Mouse (Mus musculus) heart, embryonic 14.5 days (tissue): Measurements from ENCODE around the gene Shoc2. TPM values are rescaled to one million over a fixed set of nuclear protein-coding genes. Genes with fewer than 3 reads are reported as not detected.
"Not testable (repeated sequence)": the region's sequence is repeated elsewhere in the genome, so short reads cannot be mapped to it uniquely, and the experiment has no call there.

Experiments used
- ATAC-seq: fragments of 200-750 bp; cut with Nextera tagmentation; 2 replicates; pipeline ENCODE4 v1.8.0; 2017; ENCODE audit warnings: low read depth, moderate TSS enrichment; ENCODE audit not compliant: insufficient number of reproducible peaks, insufficient read depth, low FRiP score
- H3K27ac ChIP-seq, 2 experiments: fragments of 200-500 bp in 1 of 2; fragments of 300-500 bp in 1 of 2; sonication (generic) in 1 of 2; replicated peaks in 1 of 2; 2 replicates each; pipeline ENCODE4 v1.5.1; 2012 to 2014; ENCODE audit warnings: low read depth in 2 of 2, low read length in 2 of 2, control low read depth in 1 of 2, mild to moderate bottlenecking in 1 of 2, mixed read lengths in 1 of 2; ENCODE audit not compliant: control insufficient read depth in 1 of 2, insufficient read depth in 1 of 2
- H3K27me3 ChIP-seq: fragments of 300-500 bp; sonication (generic); 2 replicates; pipeline ENCODE4 v1.6.1; 2014; ENCODE audit warnings: mild to moderate bottlenecking, low read length, control low read depth; ENCODE audit not compliant: control insufficient read depth, insufficient read depth
- H3K36me3 ChIP-seq: fragments of 300-500 bp; sonication (generic); 2 replicates; pipeline ENCODE4 v1.6.1; 2014; ENCODE audit warnings: mild to moderate bottlenecking, control low read depth, low read length, mixed read lengths; ENCODE audit not compliant: control insufficient read depth, insufficient read depth
- H3K4me1 ChIP-seq, 2 experiments: fragments of 200-500 bp in 1 of 2; fragments of 300-500 bp in 1 of 2; sonication (generic) in 1 of 2; 2 replicates each; pipeline ENCODE4 v1.6.1; 2012 to 2014; ENCODE audit warnings: low read length in 2 of 2, control low read depth in 1 of 2, mixed read lengths in 1 of 2; ENCODE audit not compliant: control insufficient read depth in 2 of 2, insufficient read depth in 2 of 2
- H3K4me2 ChIP-seq: fragments of 300-500 bp; sonication (generic); 2 replicates; pipeline ENCODE4 v1.6.1; 2014; ENCODE audit warnings: mild to moderate bottlenecking, low read length
- H3K4me3 ChIP-seq, 2 experiments: fragments of 200-500 bp in 1 of 2; fragments of 300-500 bp in 1 of 2; sonication (generic) in 1 of 2; 2 replicates each; pipeline ENCODE4 v1.5.1; 2012 to 2014; ENCODE audit warnings: low read length in 2 of 2, mild to moderate bottlenecking in 2 of 2, control low read depth in 1 of 2, low read depth in 1 of 2, moderate library complexity in 1 of 2; ENCODE audit not compliant: control insufficient read depth in 1 of 2, insufficient read depth in 1 of 2
- H3K9ac ChIP-seq: fragments of 300-500 bp; sonication (generic); 2 replicates; pipeline ENCODE4 v1.6.1; 2014; ENCODE audit warnings: mild to moderate bottlenecking, low read length
- H3K9me3 ChIP-seq: fragments of 300-500 bp; sonication (generic); 2 replicates; pipeline ENCODE4 v1.6.1; 2016; ENCODE audit warnings: low read length, control low read depth; ENCODE audit not compliant: control insufficient read depth
- WGBS: fragments of 180-500 bp; shearing (Covaris S2); extraction: QIAGEN DNeasy Blood & Tissue Kit; methylation state at CpG from one replicate; pipeline ENCODE4 v1.1.7; 2014; 5-methylcytosine and 5-hydroxymethylcytosine counted together
- polyA plus RNA-seq: library from polyadenylated mRNA; unstranded; fragments of >200 nt; fragmentation: Nextera tagmentation; extraction: Ambion mirVana; gene quantifications from 2 replicates; pipeline ENCODE4 v1.2.1, GENCODE M21; 2014

Gene Shoc2
- polyA plus RNA-seq, 1 experiment from 2014 or later = 41.8 TPM

DNA sequence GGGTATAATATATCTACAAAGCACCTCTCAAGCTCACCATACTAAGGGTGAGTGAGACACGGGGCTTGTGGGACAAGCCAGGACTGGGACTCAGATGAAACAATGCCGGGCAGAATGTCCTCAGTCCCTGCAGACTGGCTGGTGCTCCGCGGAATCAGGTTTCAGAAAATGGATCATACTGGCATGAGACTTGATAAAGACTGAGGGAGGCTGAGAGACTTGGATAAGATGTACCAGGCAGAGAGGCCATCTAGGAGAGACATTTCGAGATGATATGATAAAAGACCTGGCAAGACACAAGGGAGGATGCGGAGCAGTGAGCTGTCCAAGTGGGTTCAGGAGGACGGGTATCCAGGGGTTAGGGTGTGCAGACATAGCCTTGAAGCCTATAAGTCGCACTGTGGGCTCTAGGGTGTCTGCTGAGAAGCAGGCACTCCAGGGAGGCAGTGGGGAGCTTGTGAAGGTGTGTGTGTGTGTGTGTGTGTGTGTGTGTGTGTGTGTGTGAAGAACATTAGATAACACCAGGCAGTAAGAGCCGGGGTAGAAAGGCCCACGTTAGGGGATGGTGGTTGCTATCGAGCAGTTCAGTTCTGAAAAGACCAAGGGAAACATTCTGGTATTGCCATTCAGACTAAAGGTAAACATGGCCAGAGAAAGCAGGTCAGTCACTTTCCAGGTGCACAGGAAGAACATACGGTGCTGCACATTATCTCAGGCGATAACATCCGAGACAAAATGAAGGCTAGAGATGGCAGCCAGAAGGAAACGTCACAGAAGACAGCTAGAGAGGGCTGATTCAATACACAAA, 42.0 kb upstream of the Shoc2 start:
- ATAC-seq = no peak
- peak overlapping the region; percentile 64 to 96 for H3K4me3 ChIP-seq
- H3K4me2 ChIP-seq = peak overlapping the region; percentile 80
- peak overlapping the region; percentile 81 for H3K9ac ChIP-seq
- H3K27ac ChIP-seq = peak overlapping the region; percentile 29 to 85
- H3K9me3 ChIP-seq = no peaks in the 10 kb centered on the region
- 30% methylated on average over 15 of the region's 15 CpGs for WGBS
- peaks cover 12 to 34% of the 10 kb centered on the region in 2 experiments for H3K4me1 ChIP-seq
- no peaks in the 10 kb centered on the region for H3K27me3 ChIP-seq
- H3K36me3 ChIP-seq = no peaks in the 10 kb centered on the region

DNA sequence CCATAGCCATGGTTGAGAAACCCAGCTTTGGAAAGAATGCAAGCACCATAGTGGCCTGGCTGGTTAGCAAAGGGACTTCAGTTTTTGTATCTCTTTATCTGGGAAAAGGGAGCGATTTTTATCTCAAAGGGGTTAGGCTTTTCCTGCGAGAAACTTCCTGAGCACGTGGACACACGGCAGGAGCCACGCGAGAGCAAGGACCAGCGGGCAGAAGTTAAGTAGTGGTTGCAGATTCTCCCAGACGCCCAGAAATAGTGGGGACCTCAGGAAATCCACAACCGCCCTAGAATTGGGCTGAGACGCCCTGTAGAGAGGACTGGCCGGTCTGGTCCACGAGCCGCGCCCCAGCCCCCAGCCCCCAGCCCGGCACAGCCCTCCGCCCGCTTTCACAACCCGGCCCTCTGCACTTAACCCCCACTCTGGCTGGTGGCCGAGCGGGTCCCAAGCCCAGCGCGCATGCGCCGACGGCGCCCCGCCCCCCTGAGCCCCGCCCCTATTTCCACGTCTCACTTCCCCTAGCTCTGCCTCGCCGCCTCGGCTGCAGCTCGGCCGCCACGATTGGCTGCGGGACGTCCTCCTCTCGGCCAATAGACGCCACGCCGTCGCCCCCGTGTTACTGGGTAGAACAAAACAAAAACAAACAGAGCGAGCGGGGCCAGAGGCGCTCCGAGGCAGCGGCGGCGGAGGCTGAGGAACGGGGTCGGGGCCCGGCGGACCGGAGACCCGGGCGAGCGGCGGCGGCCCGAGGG, 41.2 kb upstream of the Shoc2 start:
- Histone ChIP-seq H3K4me3 (peak overlapping the region; percentile 95 to 96), H3K27me3 (no peaks in the 10 kb centered on the region), H3K9ac (peak overlapping the region; percentile 88), H3K4me1 (peaks cover 12 to 30% of the 10 kb centered on the region in 2 experiments), H3K36me3 (no peaks in the 10 kb centered on the region), H3K9me3 (no peaks in the 10 kb centered on the region), H3K27ac (peak overlapping the region; percentile 65 to 85), H3K4me2 (peak overlapping the region; percentile 80)
- peak; percentile 98 for ATAC-seq
- WGBS = under 1% methylated on average over 50 of the region's 61 CpGs

DNA sequence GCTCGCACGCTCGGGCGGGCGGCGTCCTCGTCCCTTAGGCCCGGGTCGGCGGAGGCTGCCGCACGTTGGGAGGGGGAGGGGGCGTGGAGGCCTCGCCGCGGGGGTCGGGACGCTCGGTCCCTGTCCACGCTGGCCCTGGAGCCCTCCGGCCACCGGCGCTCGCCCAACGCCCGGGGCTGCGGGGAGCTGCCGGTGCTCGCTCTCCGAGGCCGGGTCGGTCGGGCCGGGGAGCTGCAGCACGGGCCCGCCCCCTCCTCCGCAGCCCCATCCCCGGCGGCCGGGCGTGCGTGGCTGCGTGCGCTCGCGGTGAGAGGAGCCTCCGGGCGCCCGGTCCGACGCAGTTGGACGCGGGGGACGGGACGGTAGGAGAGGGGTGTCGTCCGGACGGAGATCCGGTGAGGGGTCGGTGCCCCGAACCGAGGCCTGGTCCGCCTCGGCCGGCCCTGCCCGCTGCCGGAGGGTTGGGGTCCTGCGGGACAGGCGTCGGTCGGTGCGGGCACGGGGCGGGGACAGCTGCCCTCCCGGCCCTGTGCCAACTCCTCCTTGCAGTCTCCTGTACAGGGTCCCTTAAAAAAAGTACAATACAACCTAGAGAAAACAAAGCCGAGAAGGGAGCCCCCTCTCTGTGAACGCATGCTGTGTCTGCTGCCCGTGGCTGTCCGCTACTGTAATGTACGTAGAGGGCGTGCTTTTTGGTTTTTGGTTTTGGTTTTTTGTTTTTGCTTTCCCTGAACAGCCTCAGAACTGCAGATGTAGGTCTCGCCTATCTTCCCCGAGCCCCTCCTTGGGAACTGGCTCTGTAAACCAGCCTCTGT, 40.4 kb upstream of the Shoc2 start:
- Histone ChIP-seq H3K9ac (peak overlapping the region; percentile 88), H3K27me3 (no peaks in the 10 kb centered on the region), H3K27ac (peak overlapping the region; percentile 65 to 81), H3K36me3 (peaks cover 7% of the 10 kb centered on the region; the same call in 1 of the 2 replicates), H3K4me3 (peak overlapping the region; percentile 95 to 96), H3K9me3 (no peaks in the 10 kb centered on the region), H3K4me1 (peaks cover 8 to 24% of the 10 kb centered on the region in 2 experiments), H3K4me2 (peak overlapping the region; percentile 79)
- WGBS = under 1% methylated on average over 56 of the region's 83 CpGs
- peak; percentile 45 for ATAC-seq

DNA sequence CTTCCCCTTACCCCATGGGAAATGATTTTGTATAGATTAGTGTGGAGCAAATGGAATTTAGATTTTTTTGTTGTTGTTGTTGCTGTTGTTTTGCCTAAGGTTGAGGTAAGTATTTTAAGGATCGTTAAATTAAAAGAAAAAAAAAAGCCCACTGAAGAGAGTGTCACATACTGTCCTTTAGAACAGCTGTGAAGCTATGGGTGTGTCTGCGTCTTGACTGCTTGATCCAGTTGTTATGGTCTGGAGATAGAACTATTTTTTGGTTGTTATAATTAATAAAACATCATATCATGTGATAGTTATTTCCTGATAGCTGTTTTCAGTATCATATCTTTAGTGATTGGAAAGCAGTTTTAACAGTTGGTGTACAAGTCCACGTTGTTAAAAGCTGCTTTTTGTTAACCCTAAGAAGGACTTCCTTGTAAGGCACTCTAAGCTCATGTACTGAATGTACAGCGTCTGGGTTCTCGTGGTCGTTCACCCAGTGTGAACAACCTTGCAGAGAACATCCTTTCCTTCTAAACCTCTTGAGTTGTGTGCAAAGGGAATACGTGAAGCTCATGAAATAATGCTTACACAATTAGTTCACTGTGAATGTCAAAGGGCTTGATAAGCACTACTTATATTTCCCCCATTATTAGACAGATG, 39.1 kb upstream of the Shoc2 start:
- Histone ChIP-seq H3K4me2 (peak overlapping the region; percentile 79), H3K27ac (no peak overlapping the region), H3K4me3 (peak overlapping the region in 1 of 2 experiments; percentile 96; a peak in 2 of 4 replicates), H3K4me1 (peaks cover 8 to 24% of the 10 kb centered on the region in 2 experiments), H3K36me3 (peaks cover 16% of the 10 kb centered on the region), H3K9me3 (no peaks in the 10 kb centered on the region), H3K9ac (peak overlapping the region; percentile 88), H3K27me3 (no peaks in the 10 kb centered on the region)
- WGBS = 56% methylated on average over 7 of the region's 7 CpGs
- no peak for ATAC-seq

DNA sequence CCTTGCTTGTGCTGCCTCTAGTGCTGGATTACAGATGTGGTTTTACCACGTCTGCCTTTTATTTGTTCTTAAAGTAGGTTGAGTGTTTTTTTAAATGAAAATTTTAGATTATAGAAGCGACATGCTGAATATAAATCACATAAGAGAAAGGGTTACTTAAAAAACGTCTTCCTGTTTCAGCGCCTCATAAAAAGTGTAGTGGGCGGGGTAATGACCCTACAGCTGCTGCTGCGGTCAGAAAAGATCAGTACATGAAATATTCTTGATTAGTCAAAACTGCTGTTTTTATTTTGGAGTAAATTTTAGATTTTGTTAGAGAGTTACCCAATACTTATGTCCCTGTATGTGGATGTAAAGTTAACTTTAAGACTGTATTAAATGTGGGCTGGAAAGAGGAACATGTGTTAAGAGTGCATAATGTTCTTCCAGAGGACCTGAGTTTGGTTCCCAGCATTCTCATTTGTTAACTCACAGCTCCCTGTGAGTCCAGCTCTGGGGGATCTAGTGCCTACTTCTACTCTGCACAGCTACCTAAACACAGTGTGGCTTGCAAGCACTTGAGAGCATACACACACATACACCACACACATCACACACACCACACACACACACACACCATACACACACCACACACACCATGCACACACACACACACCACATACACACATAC, 37.9 kb upstream of the Shoc2 start:
- Histone ChIP-seq H3K9ac (no peak overlapping the region), H3K27me3 (no peaks in the 10 kb centered on the region), H3K4me2 (no peak overlapping the region), H3K9me3 (no peaks in the 10 kb centered on the region), H3K36me3 (peaks cover 26% of the 10 kb centered on the region), H3K4me1 (peaks cover 8 to 24% of the 10 kb centered on the region in 2 experiments), H3K27ac (no peak overlapping the region), H3K4me3 (no peak overlapping the region)
- WGBS = 65% methylated on average over 6 of the region's 6 CpGs
- no peak for ATAC-seq

DNA sequence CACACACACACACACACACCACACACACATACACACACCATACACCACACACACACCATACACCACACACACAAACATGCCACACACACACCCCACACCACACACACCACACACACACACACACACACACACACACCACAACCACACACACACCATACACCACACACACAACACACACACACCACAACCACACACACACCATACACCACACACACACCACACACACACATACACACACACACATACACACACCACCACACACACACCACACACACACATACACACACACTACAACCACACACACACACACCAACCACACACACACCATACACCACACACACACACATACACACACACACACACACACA, 37.4 kb upstream of the Shoc2 start:
- H3K9me3 ChIP-seq, H3K9ac ChIP-seq, H3K4me3 ChIP-seq, H3K27me3 ChIP-seq, H3K4me2 ChIP-seq, H3K27ac ChIP-seq, ATAC-seq: not testable (repeated sequence)
- H3K36me3 ChIP-seq = peaks cover 30% of the 10 kb centered on the region
- H3K4me1 ChIP-seq = peaks cover 8 to 24% of the 10 kb centered on the region in 2 experiments
